Mouse (Mus musculus): ENCODE measurements around the gene Cyp4a12b. TPM values are rescaled to one million over a fixed set of nuclear protein-coding genes. Genes with fewer than 3 reads are reported as not detected.

Gene Cyp4a12b
- not detected for polyA plus RNA-seq (2014; fragmentation: Illumina TruSeq; extraction: RNeasy Lipid Tissue Mini Kit (QIAGEN cat#74804); ENCODE audit: low replicate concordance)

GRCm38 (mm10) chr4:115411324-115411723 lies at the start of gene Cyp4a12b:
Gene Cyp4a12b, plus strand, starts transcription at chr4:115411624.

GRCm38 (mm10) chr4:115452304-115452703 lies 40.9 kb downstream of the Cyp4a12b start, which contains the start of gene Cyp4a30b:
Gene Cyp4a30b, plus strand, starts transcription at chr4:115452604.

Other genes with a start within 250 kb of the Cyp4a12b start
- not detected for gene Cyp4a29, start 169.5 kb upstream of the Cyp4a12b start, polyA plus RNA-seq (2014; fragmentation: Illumina TruSeq; extraction: RNeasy Lipid Tissue Mini Kit (QIAGEN cat#74804); ENCODE audit: low replicate concordance)
- not detected for gene Cyp4a12a, start 112.6 kb upstream of the Cyp4a12b start, polyA plus RNA-seq (2014; fragmentation: Illumina TruSeq; extraction: RNeasy Lipid Tissue Mini Kit (QIAGEN cat#74804); ENCODE audit: low replicate concordance)
- not detected for gene Cyp4a30b, start 41.0 kb downstream of the Cyp4a12b start, polyA plus RNA-seq (2014; fragmentation: Illumina TruSeq; extraction: RNeasy Lipid Tissue Mini Kit (QIAGEN cat#74804); ENCODE audit: low replicate concordance)
- not detected for gene Cyp4a14, start 84.5 kb downstream of the Cyp4a12b start, polyA plus RNA-seq (2014; fragmentation: Illumina TruSeq; extraction: RNeasy Lipid Tissue Mini Kit (QIAGEN cat#74804); ENCODE audit: low replicate concordance)
- 16.8 TPM for gene Cyp4a10, start 106.6 kb downstream of the Cyp4a12b start, polyA plus RNA-seq (2014; fragmentation: Illumina TruSeq; extraction: RNeasy Lipid Tissue Mini Kit (QIAGEN cat#74804); ENCODE audit: low replicate concordance)
- 0.19 TPM for gene Cyp4a31, start 152.0 kb downstream of the Cyp4a12b start, polyA plus RNA-seq (2014; fragmentation: Illumina TruSeq; extraction: RNeasy Lipid Tissue Mini Kit (QIAGEN cat#74804); ENCODE audit: low replicate concordance)
- gene Cyp4a32, start 189.3 kb downstream of the Cyp4a12b start, polyA plus RNA-seq (2014; fragmentation: Illumina TruSeq; extraction: RNeasy Lipid Tissue Mini Kit (QIAGEN cat#74804); ENCODE audit: low replicate concordance), result 0.71 TPM
- gene Cyp4b1, start 236.1 kb downstream of the Cyp4a12b start, polyA plus RNA-seq (2014; fragmentation: Illumina TruSeq; extraction: RNeasy Lipid Tissue Mini Kit (QIAGEN cat#74804); ENCODE audit: low replicate concordance), result 99.5 TPM